Mouse (Mus musculus): ENCODE measurements around the gene Olfr1247.
"Not testable (repeated sequence)": the region's sequence is repeated elsewhere in the genome, so short reads cannot be mapped to it uniquely, and the experiment has no call there.

DNA sequence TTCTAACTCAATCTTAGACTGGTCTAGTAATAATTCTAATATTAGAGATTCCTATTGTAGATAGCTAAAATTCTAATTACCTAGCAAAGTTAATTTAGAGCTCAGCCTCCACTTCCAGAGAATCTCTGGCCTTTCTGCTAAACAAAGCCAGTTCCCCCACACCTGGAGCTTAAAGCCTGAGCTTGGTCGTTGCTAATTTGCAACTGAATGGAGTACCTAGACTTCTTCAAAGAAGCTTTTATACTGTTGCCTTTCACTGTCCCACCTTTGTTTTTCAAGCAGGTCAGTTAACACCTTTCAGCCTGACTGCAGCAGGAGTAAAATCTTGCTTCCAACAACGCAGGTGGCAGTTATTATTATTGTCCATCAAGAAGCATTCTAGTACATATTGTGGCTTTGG, 51.2 kb downstream of the Olfr1247 start:
- not testable (repeated sequence) for TF ChIP-seq TCF12 (IDR thresholded peaks at IDR 0.05; ENCODE audit: insufficient read depth, poor library complexity, severe bottlenecking); POLR2A (IDR thresholded peaks at IDR 0.05; ENCODE audit: insufficient read length, low read depth)

Measured in myocyte (in vitro differentiated cells).